17 mouse cellular contexts compared by ENCODE assay signal in genomic region chr14:76763539-76763938, GRCm38 (mm10).
"Had no signal": no experiment of that assay in that cellular context is flagged by ENCODE, and none has a peak within 500 bp of the region (broad histone marks: within the 10 kb centered on the region; RNA-seq: fewer than 3 reads in every experiment).

No protein-coding gene starts in this region.

- H3K4me3 ChIP-seq: kidney, embryonic 15.5 days; limb, embryonic 10.5 days; limb, embryonic 13.5 days; liver, embryonic 12.5 days; liver, embryonic 15.5 days; lung, embryonic 15.5 days; midbrain, embryonic 10.5 days; midbrain, embryonic 13.5 days; myocyte; neural tube, embryonic 13.5 days had no signal

- DNase-seq: kidney, adult 8-10 months; kidney, postnatal 10 days; liver; thymus, adult 2 months; thymus, postnatal 14 days had no signal

- H3K27ac ChIP-seq: liver, embryonic 12.5 days; liver, embryonic 15.5 days; midbrain, embryonic 13.5 days; neural tube, embryonic 13.5 days had no signal

- ATAC-seq: intestine, postnatal 0 days; liver, embryonic 12.5 days; midbrain, embryonic 13.5 days had no signal

- H3K9ac ChIP-seq: kidney, embryonic 15.5 days; liver, embryonic 12.5 days; liver, embryonic 15.5 days; neural tube, embryonic 13.5 days had no signal

- H3K27me3 ChIP-seq: kidney, embryonic 15.5 days; limb, embryonic 13.5 days; liver, embryonic 15.5 days; lung, embryonic 15.5 days had no signal

- H3K4me2 ChIP-seq: liver, embryonic 15.5 days; neural tube, embryonic 13.5 days had no signal

- H3K36me3 ChIP-seq: kidney, embryonic 15.5 days; limb, embryonic 10.5 days; limb, embryonic 13.5 days; liver, embryonic 12.5 days; liver, embryonic 15.5 days; lung, embryonic 15.5 days; midbrain, embryonic 10.5 days; midbrain, embryonic 13.5 days; neural tube, embryonic 13.5 days had no signal

- H3K9me3 ChIP-seq: kidney, embryonic 15.5 days; limb, embryonic 10.5 days; limb, embryonic 13.5 days; liver, embryonic 12.5 days; liver, embryonic 15.5 days; lung, embryonic 15.5 days; megakaryocyte, embryonic 14.5 days; midbrain, embryonic 10.5 days; midbrain, embryonic 13.5 days; neural tube, embryonic 13.5 days had no signal
